Mouse (Mus musculus) heart, postnatal 0 days (tissue): ENCODE results near the gene Smg8. TPM values are rescaled to one million over a fixed set of nuclear protein-coding genes. Genes with fewer than 3 reads are reported as not detected.
"Not testable (repeated sequence)": the region's sequence is repeated elsewhere in the genome, so short reads cannot be mapped to it uniquely, and the experiment has no call there.

ENCODE experiments used
- ATAC-seq: fragments of 200-750 bp; cut with Nextera tagmentation; 2 replicates; pipeline ENCODE4 v1.8.0; 2017; ENCODE audit warnings: low read depth, moderate number of reproducible peaks, moderate library complexity; ENCODE audit not compliant: insufficient read depth
- DNase-seq: peaks from one replicate; pipeline ENCODE4 v3.0.0-alpha.2; 2016; ENCODE audit warnings: low spot score
- H3K27ac ChIP-seq: fragments of 300-500 bp; sonication (generic); 2 replicates; pipeline ENCODE4 v1.5.1; 2014; ENCODE audit warnings: low read depth, mild to moderate bottlenecking
- H3K27me3 ChIP-seq: fragments of 300-500 bp; sonication (generic); 2 replicates; pipeline ENCODE4 v1.6.1; 2014; ENCODE audit warnings: low read length, mixed read lengths; ENCODE audit not compliant: control insufficient read depth, insufficient read depth
- H3K36me3 ChIP-seq: fragments of 300-500 bp; sonication (generic); replicated peaks from 2 replicates; pipeline ENCODE4 v1.6.1; 2014; ENCODE audit warnings: low read length, mixed read lengths; ENCODE audit not compliant: control insufficient read depth, insufficient read depth
- H3K4me1 ChIP-seq: fragments of 300-500 bp; sonication (generic); 2 replicates; pipeline ENCODE4 v1.6.1; 2014; ENCODE audit warnings: antibody characterized with exemption; ENCODE audit not compliant: control insufficient read depth, insufficient read depth
- H3K4me2 ChIP-seq: fragments of 300-500 bp; sonication (generic); 2 replicates; pipeline ENCODE4 v1.6.1; 2014; ENCODE audit warnings: low read depth, mild to moderate bottlenecking, low read length, moderate library complexity
- H3K4me3 ChIP-seq: fragments of 300-500 bp; sonication (generic); 2 replicates; pipeline ENCODE4 v1.5.1; 2014; ENCODE audit warnings: low read depth, low read length
- H3K9ac ChIP-seq: fragments of 300-500 bp; sonication (generic); replicated peaks from 2 replicates; pipeline ENCODE4 v1.6.1; 2014; ENCODE audit warnings: low read depth, low read length, mixed read lengths
- H3K9me3 ChIP-seq: fragments of 300-500 bp; sonication (generic); replicated peaks from 2 replicates; pipeline ENCODE4 v1.6.1; 2016; ENCODE audit warnings: low read length; ENCODE audit not compliant: control insufficient read depth
- CTCF ChIP-seq: IDR thresholded peaks from 2 replicates; pipeline ENCODE4 v1.5.1; 2016; ENCODE audit warnings: antibody characterized with exemption, control low read depth, low read depth
- EP300 ChIP-seq: IDR thresholded peaks from 2 replicates; pipeline ENCODE4 v1.6.1; 2016; ENCODE audit warnings: antibody characterized with exemption, low read depth
- whole genome bisulfite sequencing: fragments of 180-500 bp; shearing (Covaris S2); extraction: QIAGEN DNeasy Blood & Tissue Kit; methylation state at CpG from one replicate; pipeline ENCODE4 v1.1.7; 2014; 5-methylcytosine and 5-hydroxymethylcytosine counted together
- polyA plus RNA-seq: library from polyadenylated mRNA; unstranded; fragments of >200 nt; fragmentation: Nextera tagmentation; extraction: Ambion mirVana; gene quantifications from 2 replicates; pipeline ENCODE4 v1.2.1, GENCODE M21; 2015
- total RNA-seq: library from RNA; depleted of rRNA; stranded (reverse); fragments of >200 nt; gene quantifications from 2 replicates; pipeline ENCODE4 v1.2.3, GENCODE M21; 2014; ENCODE audit warnings: low replicate concordance

Smg8 gene
- total and polyA plus RNA-seq, 2 experiments from 2014 or later = 9.3 to 16.6 TPM

- TF ChIP-seq CTCF = no peak
- no peak for TF ChIP-seq EP300
- H3K27ac ChIP-seq = no peak overlapping the region
- DNase-seq (no peak), ATAC-seq (no peak)
- no peak overlapping the region for H3K4me3 ChIP-seq
- no peaks in the 10 kb centered on the region for H3K4me1 ChIP-seq
- 66% methylated on average over 3 of the region's 3 CpGs for WGBS
- H3K9me3 ChIP-seq = no peaks in the 10 kb centered on the region
- no peak overlapping the region for H3K4me2 ChIP-seq
- H3K27me3 ChIP-seq = no peaks in the 10 kb centered on the region
- H3K9ac ChIP-seq = no peak overlapping the region
- peaks cover 27% of the 10 kb centered on the region for H3K36me3 ChIP-seq
Measured at GRCm38 (mm10) chr11:87062087-87062486, 24.5 kb downstream of the Smg8 start.

GRCm38 (mm10) chr11:87060410-87060809, 26.2 kb downstream of the Smg8 start:
- Histone ChIP-seq H3K9me3 (no peaks in the 10 kb centered on the region), H3K27me3 (no peaks in the 10 kb centered on the region), H3K9ac (no peak overlapping the region), H3K4me1 (no peaks in the 10 kb centered on the region), H3K36me3 (peaks cover 40% of the 10 kb centered on the region), H3K4me2 (no peak overlapping the region), H3K27ac (no peak overlapping the region), H3K4me3 (no peak overlapping the region)
- TF ChIP-seq CTCF (no peak), EP300 (no peak)
- DNase-seq (no peak), ATAC-seq (no peak)
- WGBS = 99% methylated on average over 2 of the region's 2 CpGs

- Histone ChIP-seq H3K4me1 (no peaks in the 10 kb centered on the region), H3K4me3 (no peak overlapping the region), H3K9ac (no peak overlapping the region), H3K27ac (no peak overlapping the region), H3K27me3 (no peaks in the 10 kb centered on the region), H3K9me3 (no peaks in the 10 kb centered on the region), H3K4me2 (no peak overlapping the region), H3K36me3 (peaks cover 36% of the 10 kb centered on the region)
- no peak for ATAC-seq
- DNase-seq = no peak
- TF ChIP-seq EP300 = no peak
- TF ChIP-seq CTCF = no peak
- WGBS = 79% methylated on average over 6 of the region's 6 CpGs
Measured at GRCm38 (mm10) chr11:87056286-87056685, 30.3 kb downstream of the Smg8 start.

GRCm38 (mm10) chr11:87048900-87049299, 37.7 kb downstream of the Smg8 start:
- WGBS = 90% methylated on average over 7 of the region's 7 CpGs
- H3K27me3 ChIP-seq, H3K4me1 ChIP-seq, H3K4me3 ChIP-seq, H3K9ac ChIP-seq, DNase-seq, ATAC-seq, H3K27ac ChIP-seq, H3K9me3 ChIP-seq, H3K4me2 ChIP-seq, H3K36me3 ChIP-seq: not testable (repeated sequence)

GRCm38 (mm10) chr11:87046968-87047367, 39.6 kb downstream of the Smg8 start:
- ATAC-seq = no peak
- H3K9me3 ChIP-seq = no peaks in the 10 kb centered on the region

GRCm38 (mm10) chr11:87043052-87043451, 43.5 kb downstream of the Smg8 start:
- Histone ChIP-seq H3K27ac (no peak overlapping the region), H3K9me3 (no peaks in the 10 kb centered on the region), H3K4me2 (no peak overlapping the region), H3K4me3 (no peak overlapping the region), H3K4me1 (peaks cover 5% of the 10 kb centered on the region; the same call in 1 of the 2 replicates), H3K27me3 (no peaks in the 10 kb centered on the region), H3K9ac (no peak overlapping the region), H3K36me3 (peaks cover 32% of the 10 kb centered on the region)
- WGBS = 73% methylated on average over 3 of the region's 3 CpGs
- no peak for ATAC-seq
- no peak for TF ChIP-seq CTCF
- no peak for TF ChIP-seq EP300
- no peak for DNase-seq

More at GRCm38 (mm10) chr11:87046968-87047367, 39.6 kb downstream of the Smg8 start:
- 81% methylated on average over 5 of the region's 5 CpGs for WGBS
- no peak overlapping the region for H3K9ac ChIP-seq
- TF ChIP-seq EP300 (no peak), CTCF (no peak)
- H3K4me3 ChIP-seq = no peak overlapping the region
- H3K4me1 ChIP-seq = no peaks in the 10 kb centered on the region
- no peak for DNase-seq
- H3K27me3 ChIP-seq = no peaks in the 10 kb centered on the region
- no peak overlapping the region for H3K27ac ChIP-seq
- H3K36me3 ChIP-seq = peaks cover 21% of the 10 kb centered on the region
- H3K4me2 ChIP-seq = no peak overlapping the region
